Mouse (Mus musculus) ES-E14 (cell line): Measurements from ENCODE around the gene Myo1b.

Experiments used
- CHD2 ChIP-seq: IDR thresholded peaks from 2 replicates; pipeline ENCODE4 v1.6.1; 2014; ENCODE audit warnings: mild to moderate bottlenecking, low read depth, low read length, inconsistent platforms
- HCFC1 ChIP-seq: IDR thresholded peaks from 2 replicates; pipeline ENCODE4 v1.6.1; 2012; ENCODE audit warnings: low read length, inconsistent platforms, borderline replicate concordance; ENCODE audit not compliant: insufficient read depth
- MAFK ChIP-seq: IDR thresholded peaks from 2 replicates; pipeline ENCODE4 v1.6.1; 2014; ENCODE audit warnings: mild to moderate bottlenecking, low read depth, low read length, inconsistent platforms; ENCODE audit not compliant: insufficient read depth

DNA sequence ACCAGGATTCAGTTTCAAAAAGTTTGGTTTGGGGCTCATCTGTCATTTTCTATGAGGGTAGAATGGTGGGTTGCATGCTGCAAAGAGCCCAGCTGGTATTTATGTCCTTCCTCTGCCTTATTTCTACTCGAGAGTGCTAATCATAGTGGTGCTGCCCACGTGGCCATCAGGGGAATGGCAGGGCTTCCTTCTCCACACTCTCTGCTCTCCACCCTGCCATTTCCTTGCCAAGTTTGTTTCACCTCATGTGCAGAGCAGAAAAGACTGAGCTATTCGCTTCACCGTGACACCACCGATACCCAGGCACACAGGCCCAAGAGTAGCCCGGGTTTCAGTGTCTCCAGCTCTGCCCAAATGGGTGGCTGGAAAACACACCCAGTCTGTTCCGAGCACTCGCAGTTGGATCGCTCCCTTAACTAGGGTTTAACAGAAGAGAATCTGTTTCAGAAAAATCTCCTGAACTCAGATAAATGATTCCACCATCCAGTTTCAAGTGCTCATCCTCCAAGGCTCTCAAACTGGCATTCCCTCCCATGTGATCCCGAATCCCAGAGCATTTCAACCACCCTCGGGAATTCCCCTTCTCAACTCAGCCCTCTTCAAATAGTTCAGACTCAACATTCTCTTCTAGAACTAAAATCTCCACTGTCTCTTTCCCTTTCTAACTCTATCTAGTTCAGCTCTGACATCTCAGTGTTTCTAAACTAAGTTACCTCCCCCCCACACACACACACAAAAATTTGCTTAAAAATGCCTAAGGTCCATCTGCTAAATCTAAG is 77.8 kb downstream of the Myo1b start:
- TF ChIP-seq CHD2 (no peak), HCFC1 (no peak), MAFK (no peak)
